Mouse (Mus musculus): ENCODE measurements at regions not wholly inside any gene's neighbourhood (a gene's known extent, or its start where the extent isn't known, plus 50 kb on each side); places are given as distances from the start of the nearest gene placed in this dataset.

DNA sequence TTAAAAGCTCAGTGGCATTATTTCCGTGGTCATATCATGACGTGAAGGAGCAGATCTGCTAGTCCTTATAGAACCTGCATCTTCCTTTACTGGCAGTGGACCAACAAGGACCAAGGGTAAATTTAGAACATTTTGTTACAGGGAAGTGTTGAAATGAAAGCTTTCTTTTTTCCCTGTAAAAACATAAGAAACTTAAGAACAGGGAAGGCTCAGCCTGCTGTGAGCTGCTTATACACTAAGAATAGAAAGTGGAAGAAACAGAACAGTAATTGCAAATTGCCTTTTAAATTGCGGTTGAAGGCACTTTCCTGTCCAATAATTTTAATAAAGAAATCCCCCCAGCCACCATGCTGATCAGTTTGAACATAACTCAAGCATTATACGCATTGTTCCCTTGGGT lies 140.4 kb downstream of the Lca5 start:
- Histone ChIP-seq H3K27me3 (no peaks in the 10 kb centered on the region), H3K4me1 (peaks cover 10% of the 10 kb centered on the region), H3K36me3 (no peaks in the 10 kb centered on the region), H3K9me3 (replicated peaks) (no peaks in the 10 kb centered on the region), H3K27ac (no peak overlapping the region), H3K4me2 (no peak overlapping the region), H3K9ac (no peak overlapping the region), H3K4me3 (replicated peaks) (no peak overlapping the region)
- no peak for ATAC-seq (replicated peaks; ENCODE audit: low FRiP score)
- WGBS = 87% methylated on average over 4 of the region's 4 CpGs

DNA sequence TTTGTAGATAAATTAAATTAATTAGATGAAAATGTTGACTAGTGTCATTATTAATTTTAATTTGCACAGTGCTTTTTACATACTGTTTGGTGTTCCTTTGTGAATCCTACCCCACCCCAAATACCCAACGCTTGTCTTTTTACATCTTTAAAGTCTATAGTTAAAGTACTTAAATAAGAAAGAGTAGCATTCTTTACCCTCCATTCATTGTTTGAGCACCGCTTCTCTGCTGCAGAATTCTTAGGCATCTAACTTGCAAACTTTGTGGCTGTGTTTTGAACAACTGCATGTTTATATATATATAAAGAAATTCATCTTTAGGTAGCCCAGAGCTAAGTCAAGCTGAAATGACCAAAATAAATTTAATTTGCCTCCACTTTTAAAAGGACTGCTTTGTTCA lies 140.9 kb downstream of the Lca5 start:
- Histone ChIP-seq H3K9me3 (replicated peaks) (no peaks in the 10 kb centered on the region), H3K4me2 (no peak overlapping the region), H3K4me1 (peaks cover 5% of the 10 kb centered on the region), H3K27me3 (no peaks in the 10 kb centered on the region), H3K27ac (no peak overlapping the region), H3K9ac (no peak overlapping the region), H3K4me3 (replicated peaks) (no peak overlapping the region), H3K36me3 (no peaks in the 10 kb centered on the region)
- WGBS = 89% methylated on average over 2 of the region's 2 CpGs
- no peak for ATAC-seq (replicated peaks; ENCODE audit: low FRiP score)

GRCm38 (mm10) chr9:83299623-83300022 lies 141.3 kb downstream of the Lca5 start:
- Histone ChIP-seq H3K27ac (no peak overlapping the region), H3K36me3 (no peaks in the 10 kb centered on the region), H3K9ac (no peak overlapping the region), H3K9me3 (replicated peaks) (no peaks in the 10 kb centered on the region), H3K4me3 (replicated peaks) (no peak overlapping the region), H3K4me1 (peaks cover 1% of the 10 kb centered on the region; the same call in 1 of the 2 replicates), H3K27me3 (no peaks in the 10 kb centered on the region), H3K4me2 (no peak overlapping the region)
- 62% methylated on average over 2 of the region's 2 CpGs for WGBS
- ATAC-seq (replicated peaks; ENCODE audit: low FRiP score) = no peak

- 78% methylated on average over 9 of the region's 9 CpGs for WGBS
- no peak overlapping the region for H3K4me3 ChIP-seq (replicated peaks)
Observed at GRCm38 (mm10) chr9:83295453-83295852, 145.5 kb downstream of the Lca5 start.

GRCm38 (mm10) chr9:83294441-83294840 lies 146.5 kb downstream of the Lca5 start:
- ATAC-seq (replicated peaks; ENCODE audit: low FRiP score) = no peak
- 90% methylated on average over 13 of the region's 13 CpGs for WGBS
- Histone ChIP-seq H3K27ac (no peak overlapping the region), H3K27me3 (no peaks in the 10 kb centered on the region), H3K4me3 (replicated peaks) (no peak overlapping the region), H3K4me2 (no peak overlapping the region), H3K9ac (no peak overlapping the region), H3K4me1 (no peaks in the 10 kb centered on the region), H3K9me3 (replicated peaks) (no peaks in the 10 kb centered on the region), H3K36me3 (no peaks in the 10 kb centered on the region)

More at GRCm38 (mm10) chr9:83295453-83295852, 145.5 kb downstream of the Lca5 start:
- Histone ChIP-seq H3K4me2 (no peak overlapping the region), H3K27me3 (no peaks in the 10 kb centered on the region), H3K4me1 (no peaks in the 10 kb centered on the region), H3K9ac (no peak overlapping the region), H3K27ac (no peak overlapping the region), H3K9me3 (replicated peaks) (no peaks in the 10 kb centered on the region), H3K36me3 (no peaks in the 10 kb centered on the region)
- ATAC-seq (replicated peaks; ENCODE audit: low FRiP score) = no peak

DNA sequence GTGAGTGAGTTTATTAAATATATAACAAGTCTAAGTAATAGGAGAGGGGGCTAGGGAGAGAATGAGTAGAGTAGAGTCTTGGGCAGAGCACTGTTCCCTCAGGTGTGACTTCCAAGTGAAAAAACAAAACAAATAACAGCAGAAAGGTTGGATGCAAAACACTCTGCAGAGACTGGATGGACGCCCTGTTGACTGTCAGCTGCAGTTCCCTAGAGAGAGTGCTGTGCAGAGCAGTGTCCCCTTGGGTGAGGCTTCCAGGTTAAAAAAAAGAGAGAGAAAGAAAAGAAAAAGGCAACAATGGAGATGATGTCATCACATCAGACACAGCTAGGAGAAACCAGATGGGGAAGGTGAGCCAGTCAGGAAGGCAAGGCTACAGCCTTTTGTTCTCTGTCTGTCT lies 137.6 kb upstream of the Hmgn3 start:
- no peaks in the 10 kb centered on the region for H3K27me3 ChIP-seq
- H3K36me3 ChIP-seq = no peaks in the 10 kb centered on the region
- no peak overlapping the region for H3K27ac ChIP-seq
- no peak overlapping the region for H3K4me2 ChIP-seq
- no peak overlapping the region for H3K4me3 ChIP-seq (replicated peaks)
- no peak overlapping the region for H3K9ac ChIP-seq
- 0 out of 2 replicates have a peak, but pooled peaks cover 6% of the 10 kb centered on the region for H3K4me1 ChIP-seq
- peak; percentile 40; the same call in 1 of the 2 replicates for ATAC-seq (replicated peaks; ENCODE audit: low FRiP score)
- WGBS = 62% methylated on average over 1 of the region's 1 CpGs
- H3K9me3 ChIP-seq (replicated peaks) = 0 out of 2 replicates have a peak, but pooled peaks cover 3% of the 10 kb centered on the region

DNA sequence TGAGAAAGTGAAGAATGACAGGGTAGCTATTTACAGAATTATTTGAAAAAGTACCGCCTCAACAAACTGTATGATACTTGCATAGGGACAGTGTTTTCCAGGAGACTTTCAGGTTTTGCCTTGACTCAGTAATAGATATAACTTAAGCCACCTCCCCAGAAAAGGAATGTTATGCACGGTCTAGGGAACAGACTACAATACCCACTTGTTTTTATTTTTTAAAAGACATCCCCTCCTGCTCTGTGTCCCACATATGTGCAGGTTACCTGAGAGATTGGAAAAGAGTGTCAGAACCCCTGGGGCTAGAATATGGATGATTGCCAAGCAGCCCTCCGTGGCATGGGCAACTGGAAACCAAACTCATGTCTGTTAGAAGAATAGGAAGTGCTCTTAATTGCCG lies 137.2 kb upstream of the Hmgn3 start:
- Histone ChIP-seq H3K4me3 (replicated peaks) (no peak overlapping the region), H3K27ac (no peak overlapping the region), H3K36me3 (no peaks in the 10 kb centered on the region), H3K4me2 (no peak overlapping the region), H3K4me1 (0 out of 2 replicates have a peak, but pooled peaks cover 6% of the 10 kb centered on the region), H3K9ac (no peak overlapping the region), H3K9me3 (replicated peaks) (0 out of 2 replicates have a peak, but pooled peaks cover 3% of the 10 kb centered on the region), H3K27me3 (no peaks in the 10 kb centered on the region)
- ATAC-seq (replicated peaks; ENCODE audit: low FRiP score) = 0 out of 2 replicates have a peak, but pooled peaks have one; percentile 40
- 56% methylated on average over 4 of the region's 4 CpGs for WGBS

DNA sequence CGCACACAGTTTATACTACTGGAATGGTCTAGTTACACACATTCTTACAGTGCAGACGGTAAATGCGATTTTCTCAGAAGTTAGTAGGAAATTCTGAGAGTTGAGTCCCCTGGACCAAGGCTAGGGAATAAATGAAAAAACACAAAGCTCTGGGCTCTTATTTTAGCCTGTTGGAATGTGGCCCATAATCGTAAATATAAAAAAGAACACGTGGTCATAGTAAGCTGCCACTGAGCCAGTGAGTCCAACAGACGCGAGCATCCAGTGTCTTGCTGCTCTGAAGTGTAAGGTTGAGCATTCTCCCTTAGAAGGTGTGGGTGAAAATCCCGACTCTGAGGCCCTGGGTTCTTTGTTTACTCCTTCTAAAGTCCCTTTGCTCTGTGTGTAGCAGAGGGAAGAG lies 136.8 kb upstream of the Hmgn3 start:
- Histone ChIP-seq H3K36me3 (no peaks in the 10 kb centered on the region), H3K4me2 (no peak overlapping the region), H3K9me3 (replicated peaks) (0 out of 2 replicates have a peak, but pooled peaks cover 3% of the 10 kb centered on the region), H3K4me3 (replicated peaks) (no peak overlapping the region), H3K4me1 (0 out of 2 replicates have a peak, but pooled peaks cover 6% of the 10 kb centered on the region), H3K9ac (no peak overlapping the region), H3K27me3 (no peaks in the 10 kb centered on the region), H3K27ac (no peak overlapping the region)
- no peak for ATAC-seq (replicated peaks; ENCODE audit: low FRiP score)
- 49% methylated on average over 8 of the region's 8 CpGs for WGBS

DNA sequence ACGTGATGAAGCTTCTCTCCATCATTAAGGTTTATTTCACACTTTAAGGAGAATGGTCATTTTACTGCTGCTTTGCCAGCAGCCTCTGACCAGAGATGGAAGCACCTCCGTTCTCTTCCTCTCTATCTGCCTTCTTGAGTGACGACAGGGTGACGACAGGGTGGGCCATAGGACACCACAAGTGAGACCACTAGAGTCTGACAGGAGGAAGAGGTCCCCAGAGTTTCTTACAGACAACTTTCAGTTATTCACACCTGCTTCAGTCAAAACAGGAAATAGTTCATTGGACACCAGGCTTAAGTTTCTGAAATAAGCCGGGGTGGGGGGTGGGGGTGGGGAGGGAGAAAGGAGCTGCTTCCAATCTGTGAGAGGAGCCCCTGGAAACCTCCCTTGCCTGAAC lies 131.3 kb upstream of the Hmgn3 start:
- H3K27me3 ChIP-seq = no peaks in the 10 kb centered on the region
- H3K27ac ChIP-seq = no peak overlapping the region
- H3K4me2 ChIP-seq = no peak overlapping the region
- H3K9me3 ChIP-seq (replicated peaks) = no peaks in the 10 kb centered on the region
- ATAC-seq (replicated peaks; ENCODE audit: low FRiP score) = no peak
- WGBS = 35% methylated on average over 5 of the region's 5 CpGs
- no peak overlapping the region for H3K4me3 ChIP-seq (replicated peaks)
- no peak overlapping the region for H3K9ac ChIP-seq
- H3K36me3 ChIP-seq = no peaks in the 10 kb centered on the region
- 0 out of 2 replicates have a peak, but pooled peaks cover 4% of the 10 kb centered on the region for H3K4me1 ChIP-seq

DNA sequence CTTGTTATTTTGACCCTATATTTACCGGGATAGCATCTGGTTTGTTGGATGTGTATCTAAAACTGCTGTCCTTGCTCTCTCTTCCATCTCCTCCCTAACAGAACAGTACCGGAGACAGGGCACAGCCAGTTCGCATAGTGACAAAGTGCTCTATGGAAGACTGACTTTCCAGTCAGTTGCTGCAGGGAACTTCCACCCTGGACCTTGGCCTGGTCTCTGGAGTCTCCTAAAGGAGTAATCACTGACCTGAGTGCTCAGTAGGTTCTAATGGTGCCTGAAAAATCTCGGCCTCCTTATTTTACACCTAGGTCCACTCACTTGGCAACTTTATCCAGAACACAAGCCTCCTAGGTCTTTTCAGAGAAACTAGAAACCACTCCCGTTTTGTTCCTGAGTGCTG lies 130.9 kb upstream of the Hmgn3 start:
- no peaks in the 10 kb centered on the region for H3K27me3 ChIP-seq
- 70% methylated on average over 5 of the region's 5 CpGs for WGBS
- H3K9me3 ChIP-seq (replicated peaks) = no peaks in the 10 kb centered on the region
- no peak overlapping the region for H3K9ac ChIP-seq
- no peaks in the 10 kb centered on the region for H3K36me3 ChIP-seq
- no peak overlapping the region for H3K4me3 ChIP-seq (replicated peaks)
- H3K4me1 ChIP-seq = 0 out of 2 replicates have a peak, but pooled peaks cover 4% of the 10 kb centered on the region
- ATAC-seq (replicated peaks; ENCODE audit: low FRiP score) = no peak
- no peak overlapping the region for H3K27ac ChIP-seq
- no peak overlapping the region for H3K4me2 ChIP-seq

DNA sequence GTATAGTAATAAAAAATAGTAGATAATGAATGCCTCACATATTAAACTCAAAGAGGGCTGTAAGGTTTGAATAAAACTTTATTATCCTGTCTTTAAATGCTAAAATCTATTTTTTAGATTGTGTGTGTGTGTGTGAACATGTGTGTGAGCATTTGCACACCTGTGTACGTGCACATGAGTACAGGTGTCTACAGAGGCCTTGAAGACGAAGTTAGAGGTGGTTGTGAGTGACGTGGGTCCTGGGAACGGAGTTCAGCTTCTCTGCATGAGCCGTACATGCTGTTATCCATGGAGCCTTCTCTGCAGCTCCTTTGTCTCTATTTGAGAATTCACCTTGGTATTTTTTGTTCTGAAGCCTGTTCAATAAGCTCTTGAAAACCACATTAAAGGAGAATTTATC lies 129.8 kb upstream of the Hmgn3 start:
- H3K36me3 ChIP-seq = no peaks in the 10 kb centered on the region
- WGBS = 90% methylated on average over 5 of the region's 5 CpGs
- H3K4me1 ChIP-seq = 0 out of 2 replicates have a peak, but pooled peaks cover 4% of the 10 kb centered on the region
- no peak overlapping the region for H3K9ac ChIP-seq
- no peak overlapping the region for H3K4me2 ChIP-seq
- H3K27me3 ChIP-seq = no peaks in the 10 kb centered on the region
- no peak overlapping the region for H3K4me3 ChIP-seq (replicated peaks)
- no peak overlapping the region for H3K27ac ChIP-seq
- ATAC-seq (replicated peaks; ENCODE audit: low FRiP score) = no peak
- no peaks in the 10 kb centered on the region for H3K9me3 ChIP-seq (replicated peaks)

DNA sequence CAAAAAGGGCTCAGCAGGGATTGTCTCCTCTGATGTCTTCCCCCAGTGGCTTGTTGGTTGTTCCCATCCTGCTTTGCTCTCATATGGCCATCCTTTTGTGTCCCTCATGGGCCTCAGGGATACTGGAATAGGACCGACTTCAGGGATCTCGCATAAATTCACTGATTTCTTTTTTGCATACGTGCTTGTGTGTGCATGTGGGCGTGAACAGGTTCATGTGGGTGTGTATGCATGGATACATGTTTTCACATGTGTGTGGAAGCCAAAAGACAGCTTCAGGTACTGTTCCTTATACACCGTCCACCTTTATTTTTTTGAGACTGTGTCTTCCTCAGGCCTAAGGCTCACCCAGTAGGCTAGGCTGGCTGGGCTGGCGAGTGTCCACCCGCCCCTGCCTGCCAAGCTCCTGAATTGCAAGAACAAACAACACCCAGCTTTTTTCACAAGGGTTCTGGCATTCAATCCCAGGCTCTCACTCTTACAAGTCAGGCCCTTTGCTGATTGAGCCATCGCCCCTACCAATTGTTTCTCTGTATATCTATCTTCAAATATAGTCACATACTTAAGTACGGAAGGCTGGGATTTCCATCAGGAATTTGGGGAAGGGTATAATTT lies 127.0 kb upstream of the Hmgn3 start:
- Histone ChIP-seq H3K27me3 (no peaks in the 10 kb centered on the region), H3K36me3 (no peaks in the 10 kb centered on the region), H3K4me1 (0 out of 2 replicates have a peak, but pooled peaks cover 4% of the 10 kb centered on the region), H3K9me3 (replicated peaks) (no peaks in the 10 kb centered on the region), H3K4me2 (no peak overlapping the region), H3K27ac (no peak overlapping the region), H3K9ac (no peak overlapping the region), H3K4me3 (replicated peaks) (no peak overlapping the region)
- WGBS = 91% methylated on average over 9 of the region's 9 CpGs
- ATAC-seq (replicated peaks; ENCODE audit: low FRiP score) = no peak

GRCm38 (mm10) chr9:83265736-83266135 lies 119.3 kb upstream of the Hmgn3 start:
- Histone ChIP-seq H3K4me3 (replicated peaks) (no peak overlapping the region), H3K36me3 (no peaks in the 10 kb centered on the region), H3K9ac (no peak overlapping the region), H3K27me3 (no peaks in the 10 kb centered on the region), H3K4me1 (no peaks in the 10 kb centered on the region), H3K27ac (no peak overlapping the region), H3K9me3 (replicated peaks) (no peaks in the 10 kb centered on the region), H3K4me2 (no peak overlapping the region)
- ATAC-seq (replicated peaks; ENCODE audit: low FRiP score) = no peak
- WGBS = 71% methylated on average over 6 of the region's 6 CpGs
